Mouse (Mus musculus): ENCODE results near the gene Sumf2.

Gene Sumf2

DNA sequence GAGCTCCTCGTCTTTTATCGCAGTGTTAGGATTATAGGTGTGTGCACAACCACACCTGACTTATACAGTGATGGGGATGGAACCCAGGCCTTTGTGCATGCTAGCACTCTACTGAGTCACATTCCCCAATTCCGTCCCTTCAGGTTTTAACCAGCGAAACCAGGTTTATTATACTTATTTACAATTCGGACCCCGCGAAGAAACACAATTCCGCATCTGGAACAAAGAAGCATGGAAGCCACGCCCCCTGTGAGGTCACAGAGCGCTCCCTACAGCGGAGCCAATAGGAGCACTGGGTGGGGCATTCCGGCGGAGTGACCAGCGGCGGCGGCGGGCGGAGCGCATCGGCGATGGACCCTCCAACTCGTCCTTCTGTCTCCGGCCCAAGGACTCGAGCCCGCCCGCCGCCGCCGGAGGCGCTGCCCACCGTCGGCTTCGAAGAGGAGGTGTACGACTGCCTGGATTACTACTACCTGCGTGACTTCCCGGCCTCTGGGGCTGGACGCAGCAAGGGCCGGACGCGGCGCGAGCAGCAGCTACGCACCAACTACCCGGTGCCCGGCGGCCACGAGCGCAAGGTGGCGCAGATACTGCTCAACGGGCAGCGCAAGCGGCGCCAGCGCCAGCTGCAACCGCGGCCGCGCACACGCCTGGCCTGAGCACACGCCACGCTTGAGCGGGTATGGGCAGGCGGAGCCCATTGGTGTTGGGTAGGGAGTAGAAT lies 61.6 kb downstream of the Sumf2 start, which contains the start of gene Nupr1l:
Gene Nupr1l (plus strand): TSS at position 299 of the 724 bp plus-strand sequence.
- peak; percentile 79 for DNase-seq (ENCODE audit: low spot score)

GRCm38 (mm10) chr5:129909147-129909546 lies 62.4 kb downstream of the Sumf2 start:
- no peak for DNase-seq (ENCODE audit: low spot score)

GRCm38 (mm10) chr5:129909591-129909990 lies 62.8 kb downstream of the Sumf2 start:
- no peak for DNase-seq (ENCODE audit: low spot score)
